Mouse (Mus musculus) mammary gland, adult 2 months (tissue): Measurements from ENCODE around the gene Olfr1016. TPM values are rescaled to one million over a fixed set of nuclear protein-coding genes. Genes with fewer than 3 reads are reported as not detected.

ENCODE experiments used
- polyA plus RNA-seq: library from polyadenylated mRNA; depleted of rRNA; stranded (reverse); fragments of >200 nt; gene quantifications from 2 replicates; pipeline ENCODE4 v1.2.3, GENCODE M21; 2012; ENCODE audit warnings: low replicate concordance; rRNA removed

The Olfr1016 gene
- polyA plus RNA-seq = not detected in 2 replicates

GRCm38 (mm10) chr2:85802444-85802843 is at the start of gene Olfr1016:
Olfr1016 (minus strand) TSS chr2:85802544.

GRCm38 (mm10) chr2:85846730-85847129 is 44.4 kb upstream of the Olfr1016 start, which contains the start of gene Olfr1020:
Olfr1020 (plus strand) TSS chr2:85847030.

GRCm38 (mm10) chr2:85845383-85845782 is 43.0 kb upstream of the Olfr1016 start, which contains the start of gene Olfr1019:
Olfr1019 (minus strand) TSS chr2:85845483.

GRCm38 (mm10) chr2:85818179-85818578 is 15.8 kb upstream of the Olfr1016 start, which contains the start of gene Olfr1018:
Olfr1018 (plus strand) TSS chr2:85818479.

GRCm38 (mm10) chr2:85781717-85782116 is 20.6 kb downstream of the Olfr1016 start, which contains the start of gene Olfr1015:
Olfr1015 (plus strand) TSS chr2:85782017.

GRCm38 (mm10) chr2:85772413-85772812 is 29.9 kb downstream of the Olfr1016 start, which contains the start of gene Olfr1014:
Olfr1014 (plus strand) TSS chr2:85772713.

GRCm38 (mm10) chr2:85766798-85767197 is 35.5 kb downstream of the Olfr1016 start, which contains the start of gene Olfr1013:
Olfr1013 (plus strand) TSS chr2:85767098.

GRCm38 (mm10) chr2:85762666-85763065 is 39.7 kb downstream of the Olfr1016 start, which contains the start of gene Olfr1012:
Olfr1012 (minus strand) TSS chr2:85762766.

Other genes starting within 250 kb of the Olfr1016 start
- not detected in 2 replicates for gene Olfr996, start 223.3 kb downstream of the Olfr1016 start, polyA plus RNA-seq
- gene Olfr998, start 213.6 kb downstream of the Olfr1016 start, polyA plus RNA-seq = not detected in 2 replicates
- not detected in 2 replicates for gene Olfr1000, start 190.6 kb downstream of the Olfr1016 start, polyA plus RNA-seq
- gene Olfr1002, start 151.8 kb downstream of the Olfr1016 start, polyA plus RNA-seq = not detected in 2 replicates
- not detected in 2 replicates for gene Olfr154, start 138.1 kb downstream of the Olfr1016 start, polyA plus RNA-seq
- not detected in 2 replicates for gene Olfr1006, start 123.8 kb downstream of the Olfr1016 start, polyA plus RNA-seq
- gene Olfr1008, start 113.1 kb downstream of the Olfr1016 start, polyA plus RNA-seq = not detected in 2 replicates
- not detected in 2 replicates for gene Olfr1009, start 87.1 kb downstream of the Olfr1016 start, polyA plus RNA-seq
- gene Olfr1012, start 39.8 kb downstream of the Olfr1016 start, polyA plus RNA-seq = not detected in 2 replicates
- gene Olfr1013, start 35.4 kb downstream of the Olfr1016 start, polyA plus RNA-seq = not detected in 2 replicates
- not detected in 2 replicates for gene Olfr1014, start 29.8 kb downstream of the Olfr1016 start, polyA plus RNA-seq
- gene Olfr1015, start 20.5 kb downstream of the Olfr1016 start, polyA plus RNA-seq = not detected in 2 replicates
- gene Olfr1018, start 15.9 kb upstream of the Olfr1016 start, polyA plus RNA-seq = not detected in 2 replicates
- gene Olfr1019, start 42.9 kb upstream of the Olfr1016 start, polyA plus RNA-seq = not detected in 2 replicates
- gene Olfr1020, start 44.5 kb upstream of the Olfr1016 start, polyA plus RNA-seq = not detected in 2 replicates
- not detected in 2 replicates for gene Olfr1022, start 66.0 kb upstream of the Olfr1016 start, polyA plus RNA-seq
- gene Olfr1023, start 83.1 kb upstream of the Olfr1016 start, polyA plus RNA-seq = not detected in 2 replicates
- gene Olfr1024, start 102.5 kb upstream of the Olfr1016 start, polyA plus RNA-seq = not detected in 2 replicates
- not detected in 2 replicates for gene Olfr1025-ps1, start 112.6 kb upstream of the Olfr1016 start, polyA plus RNA-seq
- gene Olfr1026, start 119.0 kb upstream of the Olfr1016 start, polyA plus RNA-seq = not detected in 2 replicates
- not detected in 2 replicates for gene Olfr1028, start 147.9 kb upstream of the Olfr1016 start, polyA plus RNA-seq
- gene Olfr1029, start 171.4 kb upstream of the Olfr1016 start, polyA plus RNA-seq = not detected in 2 replicates
- not detected in 2 replicates for gene Olfr1030, start 176.7 kb upstream of the Olfr1016 start, polyA plus RNA-seq
- gene Olfr1031, start 187.8 kb upstream of the Olfr1016 start, polyA plus RNA-seq = not detected in 2 replicates
- gene Olfr1032, start 203.0 kb upstream of the Olfr1016 start, polyA plus RNA-seq = not detected in 2 replicates
- 0.29 and 0.73 TPM in 2 replicates for gene Olfr1033, start 218.1 kb upstream of the Olfr1016 start, polyA plus RNA-seq
- 0.20 TPM in 1 of 2 replicates, not detected in the other for gene Olfr1034, start 243.3 kb upstream of the Olfr1016 start, polyA plus RNA-seq